Mouse (Mus musculus): ENCODE data around the gene Hoxc9. TPM values are rescaled to one million over a fixed set of nuclear protein-coding genes. Genes with fewer than 3 reads are reported as not detected.

Gene Hoxc9
- polyA plus RNA-seq, 1 experiment from 2014 or later: 0.49 TPM

DNA sequence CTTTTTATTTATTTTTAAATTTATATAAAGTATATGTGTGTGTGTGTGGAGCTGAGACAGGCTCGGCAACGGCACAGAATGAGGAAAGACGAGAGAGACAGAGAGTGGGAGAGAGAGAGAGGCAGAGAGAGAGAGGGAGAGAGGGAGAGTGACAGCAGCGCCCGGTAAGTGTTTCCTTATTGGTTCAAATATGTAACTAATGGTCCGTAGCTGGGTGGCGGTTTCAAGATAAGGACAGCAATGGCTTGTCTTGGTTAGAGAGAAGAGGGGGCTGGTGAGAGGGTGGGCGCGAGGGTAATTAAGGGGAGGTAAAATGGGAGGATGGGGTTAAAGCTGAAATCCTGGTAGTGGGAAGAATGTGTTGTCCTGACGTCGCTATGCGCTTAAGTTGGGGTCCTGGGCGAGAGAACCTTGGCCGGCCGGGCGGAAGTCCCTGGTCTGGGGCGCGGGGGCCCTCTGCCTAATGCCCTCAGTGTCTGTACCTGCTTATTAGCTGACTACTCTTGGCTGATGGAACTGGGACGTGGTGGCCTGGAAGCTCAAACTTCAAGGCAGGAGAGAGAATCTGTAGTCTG lies 22.5 kb downstream of the Hoxc9 start:
- ATAC-seq (replicated peaks; ENCODE audit: low FRiP score): 0 out of 2 replicates have a peak, but pooled peaks have one; percentile 19

DNA sequence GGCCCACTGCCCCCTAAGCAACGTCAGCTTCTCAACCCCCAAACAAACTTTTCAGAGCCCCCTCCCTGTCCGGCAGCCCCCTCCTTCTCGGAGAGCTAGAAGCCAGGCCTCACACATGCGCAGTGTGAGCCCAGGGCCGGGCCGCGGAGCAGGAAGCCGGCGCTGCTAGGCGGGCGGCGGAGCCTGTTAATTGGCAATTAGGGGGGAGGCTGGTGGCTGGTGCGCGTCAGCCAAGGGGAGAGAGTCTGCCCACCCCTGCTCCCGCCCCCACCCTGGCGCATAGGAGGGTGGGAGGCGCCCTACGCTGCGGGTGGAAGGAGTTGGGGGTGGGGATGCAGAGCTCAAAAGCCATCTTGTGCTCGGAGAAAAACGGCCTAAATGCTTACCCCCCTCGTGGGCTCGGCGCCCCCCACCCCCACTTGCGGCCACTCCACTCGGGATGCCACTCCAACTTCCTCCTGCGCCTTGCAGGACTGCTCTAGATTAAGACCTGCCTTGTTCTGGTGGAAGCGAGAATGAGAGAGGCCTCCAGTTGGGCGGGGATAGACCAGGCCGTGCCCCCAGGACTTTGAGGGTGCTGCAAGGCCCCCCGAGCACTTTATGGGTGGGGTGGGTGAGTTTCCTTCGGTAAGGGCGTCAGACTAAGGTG lies 23.1 kb downstream of the Hoxc9 start:
- Histone ChIP-seq H3K4me3 (ENCODE audit: low read depth, low read length) (peak overlapping the region; percentile 39), H3K27ac (ENCODE audit: low read depth, low read length) (no peak overlapping the region), H3K9ac (ENCODE audit: low read depth, low read length) (peak overlapping the region; percentile 1; the same call in 1 of the 2 replicates), H3K9me3 (ENCODE audit: control insufficient read depth, low read length) (no peaks in the 10 kb centered on the region), H3K27me3 (replicated peaks; ENCODE audit: control insufficient read depth, insufficient read depth, low read length) (peaks cover 99% of the 10 kb centered on the region), H3K4me1 (replicated peaks; ENCODE audit: control insufficient read depth, insufficient read depth, low read length) (peaks cover 7% of the 10 kb centered on the region; the same call in 1 of the 2 replicates), H3K4me2 (peak overlapping the region; percentile 71), H3K36me3 (ENCODE audit: control insufficient read depth, insufficient read depth, low read length) (no peaks in the 10 kb centered on the region)
- 2% methylated on average over 33 of the region's 33 CpGs for WGBS
- DNase-seq (ENCODE audit: low spot score) (no peak), ATAC-seq (replicated peaks; ENCODE audit: low FRiP score) (peak; percentile 68)

More for the DNA sequence above, 22.5 kb downstream of the Hoxc9 start:
- H3K27ac ChIP-seq (ENCODE audit: low read depth, low read length): no peak overlapping the region
- no peak overlapping the region for H3K9ac ChIP-seq (ENCODE audit: low read depth, low read length)
- H3K9me3 ChIP-seq (ENCODE audit: control insufficient read depth, low read length): no peaks in the 10 kb centered on the region
- H3K4me3 ChIP-seq (ENCODE audit: low read depth, low read length): peak overlapping the region; percentile 39
- H3K4me1 ChIP-seq (replicated peaks; ENCODE audit: control insufficient read depth, insufficient read depth, low read length): peaks cover 7% of the 10 kb centered on the region; the same call in 1 of the 2 replicates
- peak overlapping the region; percentile 71 for H3K4me2 ChIP-seq
- no peaks in the 10 kb centered on the region for H3K36me3 ChIP-seq (ENCODE audit: control insufficient read depth, insufficient read depth, low read length)
- DNase-seq (ENCODE audit: low spot score): no peak
- under 1% methylated on average over 19 of the region's 19 CpGs for WGBS
- H3K27me3 ChIP-seq (replicated peaks; ENCODE audit: control insufficient read depth, insufficient read depth, low read length): peaks cover 99% of the 10 kb centered on the region

DNA sequence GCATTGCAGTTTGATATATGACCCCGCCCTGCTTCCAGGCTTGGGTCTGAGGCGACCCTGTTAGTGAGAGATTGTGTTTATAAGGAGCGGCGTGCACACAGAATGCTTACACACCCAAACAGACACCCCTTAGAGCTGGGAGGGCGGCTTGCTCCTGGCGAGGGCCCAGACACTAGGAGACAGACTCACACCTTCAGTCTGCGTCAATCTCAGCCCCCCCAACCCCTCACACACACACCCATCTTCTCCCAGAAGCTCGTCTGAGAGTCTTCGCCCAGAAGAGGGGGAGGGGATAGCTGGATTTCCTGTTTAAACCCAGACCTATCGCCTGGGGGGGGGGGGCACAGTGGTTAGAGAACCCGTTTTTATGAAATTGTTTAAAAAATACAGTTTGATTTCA lies 23.7 kb downstream of the Hoxc9 start:
- no peak overlapping the region for H3K27ac ChIP-seq (ENCODE audit: low read depth, low read length)
- peaks cover 99% of the 10 kb centered on the region for H3K27me3 ChIP-seq (replicated peaks; ENCODE audit: control insufficient read depth, insufficient read depth, low read length)
- no peak for DNase-seq (ENCODE audit: low spot score)
- peaks cover 7% of the 10 kb centered on the region; the same call in 1 of the 2 replicates for H3K4me1 ChIP-seq (replicated peaks; ENCODE audit: control insufficient read depth, insufficient read depth, low read length)
- 4% methylated on average over 11 of the region's 11 CpGs for WGBS
- 0 out of 2 replicates have a peak, but pooled peaks have one; percentile 13 for ATAC-seq (replicated peaks; ENCODE audit: low FRiP score)
- no peaks in the 10 kb centered on the region for H3K9me3 ChIP-seq (ENCODE audit: control insufficient read depth, low read length)
- H3K4me2 ChIP-seq: peak overlapping the region; percentile 71
- H3K4me3 ChIP-seq (ENCODE audit: low read depth, low read length): no peak overlapping the region; the same call in 1 of the 2 replicates
- H3K36me3 ChIP-seq (ENCODE audit: control insufficient read depth, insufficient read depth, low read length): no peaks in the 10 kb centered on the region
- no peak overlapping the region for H3K9ac ChIP-seq (ENCODE audit: low read depth, low read length)

DNA sequence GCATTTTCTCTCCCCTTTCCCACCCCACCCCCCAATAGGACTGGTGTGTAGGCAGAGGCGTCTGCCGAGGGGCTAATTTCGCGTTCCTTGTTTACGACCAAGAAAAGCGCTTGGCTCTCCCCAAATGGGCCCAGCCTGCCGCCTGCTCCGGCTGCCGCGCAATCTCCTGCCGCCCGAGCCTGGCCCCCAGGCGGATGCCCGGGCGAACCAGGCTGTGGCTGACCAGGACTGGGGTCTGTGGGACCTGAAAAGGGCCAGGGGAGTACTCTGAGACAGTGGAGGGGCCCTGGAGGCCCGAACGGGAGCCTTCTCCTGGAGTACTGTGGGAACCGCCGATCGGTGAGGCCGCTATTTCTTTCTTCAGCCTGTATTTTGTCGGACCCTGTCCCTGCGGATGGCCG lies 24.3 kb downstream of the Hoxc9 start:
- no peaks in the 10 kb centered on the region for H3K36me3 ChIP-seq (ENCODE audit: control insufficient read depth, insufficient read depth, low read length)
- H3K9ac ChIP-seq (ENCODE audit: low read depth, low read length): no peak overlapping the region
- H3K4me1 ChIP-seq (replicated peaks; ENCODE audit: control insufficient read depth, insufficient read depth, low read length): peaks cover 7% of the 10 kb centered on the region; the same call in 1 of the 2 replicates
- ATAC-seq (replicated peaks; ENCODE audit: low FRiP score) (no peak), DNase-seq (ENCODE audit: low spot score) (no peak)
- H3K4me2 ChIP-seq: peak overlapping the region; percentile 3; the same call in 1 of the 2 replicates
- no peak overlapping the region for H3K4me3 ChIP-seq (ENCODE audit: low read depth, low read length)
- no peaks in the 10 kb centered on the region for H3K9me3 ChIP-seq (ENCODE audit: control insufficient read depth, low read length)
- WGBS: 5% methylated on average over 24 of the region's 24 CpGs
- H3K27me3 ChIP-seq (replicated peaks; ENCODE audit: control insufficient read depth, insufficient read depth, low read length): peaks cover 99% of the 10 kb centered on the region
- H3K27ac ChIP-seq (ENCODE audit: low read depth, low read length): no peak overlapping the region

DNA sequence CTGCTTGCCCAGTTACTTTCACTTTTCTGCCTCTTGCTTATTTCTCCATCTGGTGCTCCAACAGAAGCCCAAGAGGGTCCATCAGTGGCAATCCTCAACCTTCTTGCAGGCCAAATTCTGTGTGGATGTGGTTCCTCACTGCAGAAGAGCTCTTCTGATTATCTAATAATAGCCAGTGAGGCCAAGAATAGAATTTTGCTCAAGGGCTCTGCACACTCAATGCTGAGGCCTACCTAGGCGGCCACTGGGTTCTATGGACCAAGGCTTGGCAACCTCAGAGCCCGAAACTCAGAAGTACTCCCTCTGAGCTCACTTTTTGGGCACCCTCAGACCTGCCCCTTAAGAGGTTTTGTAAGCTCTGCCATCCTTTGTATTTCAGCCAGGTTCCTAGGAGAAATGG lies 25.1 kb downstream of the Hoxc9 start:
- no peak overlapping the region for H3K4me3 ChIP-seq (ENCODE audit: low read depth, low read length)
- H3K9me3 ChIP-seq (ENCODE audit: control insufficient read depth, low read length): no peaks in the 10 kb centered on the region
- H3K4me1 ChIP-seq (replicated peaks; ENCODE audit: control insufficient read depth, insufficient read depth, low read length): peaks cover 7% of the 10 kb centered on the region; the same call in 1 of the 2 replicates
- peaks cover 99% of the 10 kb centered on the region for H3K27me3 ChIP-seq (replicated peaks; ENCODE audit: control insufficient read depth, insufficient read depth, low read length)
- whole genome bisulfite sequencing: 37% methylated on average over 2 of the region's 2 CpGs
- no peak for ATAC-seq (replicated peaks; ENCODE audit: low FRiP score)
- no peak overlapping the region for H3K9ac ChIP-seq (ENCODE audit: low read depth, low read length)
- DNase-seq (ENCODE audit: low spot score): no peak
- H3K36me3 ChIP-seq (ENCODE audit: control insufficient read depth, insufficient read depth, low read length): no peaks in the 10 kb centered on the region
- H3K4me2 ChIP-seq: no peak overlapping the region
- H3K27ac ChIP-seq (ENCODE audit: low read depth, low read length): no peak overlapping the region

DNA sequence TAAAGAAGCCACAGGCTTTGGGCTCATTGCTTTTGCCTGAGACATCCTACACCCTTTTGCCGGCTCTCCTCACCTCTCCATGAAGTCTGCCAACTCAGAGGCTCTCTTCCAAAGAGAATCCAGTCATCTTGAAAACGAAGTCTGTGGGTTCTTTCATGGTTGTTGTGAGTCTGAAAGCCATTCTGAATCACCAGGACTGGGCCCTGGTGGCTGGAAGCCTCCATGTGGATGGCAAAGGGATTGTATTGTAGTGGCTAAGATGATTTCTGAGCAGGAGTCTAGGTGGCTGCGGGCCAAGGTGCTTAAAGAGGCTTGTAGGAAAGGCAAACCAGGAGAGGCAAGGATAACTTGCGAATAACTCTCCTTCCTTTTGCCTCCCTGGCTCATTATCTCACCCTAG lies 25.9 kb downstream of the Hoxc9 start:
- Histone ChIP-seq H3K4me2 (no peak overlapping the region), H3K9me3 (ENCODE audit: control insufficient read depth, low read length) (no peaks in the 10 kb centered on the region), H3K36me3 (ENCODE audit: control insufficient read depth, insufficient read depth, low read length) (no peaks in the 10 kb centered on the region), H3K4me3 (ENCODE audit: low read depth, low read length) (no peak overlapping the region), H3K9ac (ENCODE audit: low read depth, low read length) (no peak overlapping the region), H3K27me3 (replicated peaks; ENCODE audit: control insufficient read depth, insufficient read depth, low read length) (peaks cover 100% of the 10 kb centered on the region), H3K27ac (ENCODE audit: low read depth, low read length) (no peak overlapping the region), H3K4me1 (replicated peaks; ENCODE audit: control insufficient read depth, insufficient read depth, low read length) (peaks cover 7% of the 10 kb centered on the region; the same call in 1 of the 2 replicates)
- ATAC-seq (replicated peaks; ENCODE audit: low FRiP score) (no peak), DNase-seq (ENCODE audit: low spot score) (no peak)
- 12% methylated on average over 4 of the region's 4 CpGs for WGBS

DNA sequence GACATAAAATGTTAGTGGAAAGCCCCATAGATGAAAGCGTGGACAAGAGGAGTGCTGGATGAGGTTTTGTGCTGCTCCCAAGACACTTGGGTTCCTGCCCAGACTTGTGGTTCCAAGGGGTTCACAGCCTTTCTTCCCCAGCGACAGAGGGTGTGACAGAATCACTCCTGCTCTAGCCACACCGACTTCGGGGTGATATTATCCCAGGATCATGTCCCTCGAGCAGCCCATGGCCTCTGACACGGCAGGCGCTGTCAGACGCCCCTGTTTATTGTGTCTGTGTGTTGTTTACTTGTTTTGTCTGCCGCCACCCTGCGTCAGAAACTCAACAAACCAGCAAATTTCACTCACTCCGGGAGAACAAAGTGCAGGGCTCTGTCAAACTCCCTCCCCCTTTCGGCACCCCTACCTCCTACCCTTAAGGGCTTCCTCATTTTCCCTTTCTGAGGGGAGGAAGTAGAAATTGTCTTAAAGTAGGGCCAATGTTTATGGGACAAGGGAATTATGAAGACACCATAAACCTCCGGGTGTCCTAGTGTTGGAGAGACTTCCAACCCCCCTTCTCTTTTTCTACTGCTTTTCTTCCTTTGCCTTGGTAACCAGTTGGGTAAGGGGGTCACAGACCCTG lies 26.7 kb downstream of the Hoxc9 start:
- Histone ChIP-seq H3K36me3 (ENCODE audit: control insufficient read depth, insufficient read depth, low read length) (no peaks in the 10 kb centered on the region), H3K4me1 (replicated peaks; ENCODE audit: control insufficient read depth, insufficient read depth, low read length) (peaks cover 7% of the 10 kb centered on the region; the same call in 1 of the 2 replicates), H3K9me3 (ENCODE audit: control insufficient read depth, low read length) (no peaks in the 10 kb centered on the region), H3K27me3 (replicated peaks; ENCODE audit: control insufficient read depth, insufficient read depth, low read length) (peaks cover 100% of the 10 kb centered on the region), H3K4me2 (no peak overlapping the region), H3K27ac (ENCODE audit: low read depth, low read length) (no peak overlapping the region), H3K4me3 (ENCODE audit: low read depth, low read length) (no peak overlapping the region), H3K9ac (ENCODE audit: low read depth, low read length) (no peak overlapping the region)
- no peak for ATAC-seq (replicated peaks; ENCODE audit: low FRiP score)
- DNase-seq (ENCODE audit: low spot score): no peak
- 9% methylated on average over 13 of the region's 13 CpGs for WGBS

DNA sequence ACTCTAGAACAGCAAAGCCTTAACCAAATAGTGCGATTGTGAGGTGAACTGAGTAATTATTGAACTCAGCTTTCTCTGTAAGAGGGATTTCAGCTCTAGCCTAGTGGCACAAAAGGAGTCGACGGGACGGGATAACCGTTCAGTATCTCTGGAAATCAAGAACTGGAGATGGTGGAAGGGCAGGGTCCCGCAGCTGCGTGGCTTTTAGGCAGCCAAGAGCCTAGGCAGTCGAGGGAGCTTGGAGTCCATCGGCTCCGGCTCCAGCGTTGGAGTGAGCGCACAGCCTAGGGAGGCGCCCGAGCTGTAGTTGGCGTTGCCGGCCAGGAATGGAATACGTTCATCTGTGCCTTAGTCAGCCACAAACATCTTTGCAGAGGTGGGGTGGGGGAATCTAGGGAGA lies 29.1 kb downstream of the Hoxc9 start:
- Histone ChIP-seq H3K9ac (ENCODE audit: low read depth, low read length) (no peak overlapping the region), H3K4me2 (no peak overlapping the region), H3K9me3 (ENCODE audit: control insufficient read depth, low read length) (no peaks in the 10 kb centered on the region), H3K4me1 (replicated peaks; ENCODE audit: control insufficient read depth, insufficient read depth, low read length) (no peaks in the 10 kb centered on the region; the same call in 1 of the 2 replicates), H3K27me3 (replicated peaks; ENCODE audit: control insufficient read depth, insufficient read depth, low read length) (peaks cover 100% of the 10 kb centered on the region), H3K27ac (ENCODE audit: low read depth, low read length) (no peak overlapping the region), H3K4me3 (ENCODE audit: low read depth, low read length) (no peak overlapping the region), H3K36me3 (ENCODE audit: control insufficient read depth, insufficient read depth, low read length) (no peaks in the 10 kb centered on the region)
- WGBS: 1% methylated on average over 17 of the region's 17 CpGs
- DNase-seq (ENCODE audit: low spot score) (no peak), ATAC-seq (replicated peaks; ENCODE audit: low FRiP score) (no peak)
